In genomic region chr6:125321114-125321855, GRCm38 (mm10) we compare ENCODE assay signal across 11 mouse cellular contexts. TPM values are rescaled to one million over a fixed set of nuclear protein-coding genes. Genes with fewer than 3 reads are reported as not detected.
DNase-seq lines count a peak whose midpoint lies in the region; ATAC-seq and TF ChIP-seq lines count a peak whose summit lies in the region.
"Had no signal": no experiment of that assay in that cellular context is flagged by ENCODE, and none has a peak within 500 bp of the region (broad histone marks: within the 10 kb centered on the region; RNA-seq: fewer than 3 reads in every experiment).

No protein-coding gene starts in this region.

- peaks cover 22% of the 10 kb centered on the region for H3K27me3 ChIP-seq in forebrain, embryonic 15.5 days
- H3K27me3 ChIP-seq in forebrain, embryonic 13.5 days = peaks cover 41% of the 10 kb centered on the region
- peaks cover 41% of the 10 kb centered on the region for H3K27me3 ChIP-seq in limb, embryonic 15.5 days
- no peaks in the 10 kb centered on the region for H3K27me3 ChIP-seq in stomach, postnatal 0 days (ENCODE audit: control insufficient read depth, insufficient read depth, low read length)
- H3K27me3 ChIP-seq in forebrain, embryonic 12.5 days = peaks cover 50% of the 10 kb centered on the region

- peak; percentile 34 for DNase-seq in ovary, postnatal 36 days (ENCODE audit: low spot score)
- no peak for DNase-seq in ovary, postnatal 10 days (ENCODE audit: low spot score)
- DNase-seq in stomach, postnatal 0 days (ENCODE audit: low spot score) = peak; percentile 71
- DNase-seq in spleen, postnatal 14 days (ENCODE audit: low spot score in 2 of 2) = no peak
- DNase-seq: thymus, postnatal 14 days had no signal

- no peak overlapping the region for H3K4me3 ChIP-seq in forebrain, embryonic 15.5 days
- no peak overlapping the region for H3K4me3 ChIP-seq in forebrain, embryonic 13.5 days
- H3K4me3 ChIP-seq in limb, embryonic 15.5 days = peak overlapping the region; percentile 5
- peak overlapping the region; percentile 22 for H3K4me3 ChIP-seq in stomach, postnatal 0 days (ENCODE audit: low read depth, low read length)
- H3K4me3 ChIP-seq in forebrain, embryonic 12.5 days (replicated peaks) = no peak overlapping the region

- 0 out of 2 replicates have a peak, but pooled peaks have one; percentile 16 for ATAC-seq in forebrain, embryonic 15.5 days (replicated peaks)
- ATAC-seq in forebrain, embryonic 13.5 days = no peak
- ATAC-seq in limb, embryonic 15.5 days (ENCODE audit: insufficient number of reproducible peaks, low FRiP score, low TSS enrichment, low read depth) = no peak
- peak; percentile 63 for ATAC-seq in stomach, postnatal 0 days (ENCODE audit: low FRiP score, low TSS enrichment)
- no peak for ATAC-seq in forebrain, embryonic 12.5 days (ENCODE audit: low FRiP score)

- 9% methylated on average over 26 of the region's 26 CpGs for WGBS in forebrain, embryonic 15.5 days
- WGBS in forebrain, embryonic 13.5 days = 6% methylated on average over 26 of the region's 26 CpGs
- WGBS in limb, embryonic 15.5 days = 11% methylated on average over 26 of the region's 26 CpGs
- WGBS in stomach, postnatal 0 days = 17% methylated on average over 26 of the region's 26 CpGs
- WGBS in forebrain, embryonic 12.5 days = 5% methylated on average over 26 of the region's 26 CpGs

- H3K4me2 ChIP-seq in forebrain, embryonic 15.5 days (replicated peaks) = no peak overlapping the region
- no peak overlapping the region for H3K4me2 ChIP-seq in forebrain, embryonic 13.5 days
- H3K4me2 ChIP-seq in limb, embryonic 15.5 days = peak overlapping the region; percentile 10; the same call in 1 of the 2 replicates
- peak overlapping the region; percentile 45 for H3K4me2 ChIP-seq in stomach, postnatal 0 days (replicated peaks; ENCODE audit: low read depth)
- no peak overlapping the region for H3K4me2 ChIP-seq in forebrain, embryonic 12.5 days
- H3K4me2 ChIP-seq: hindbrain, embryonic 14.5 days had no signal

- no peak for TF ChIP-seq EP300 in stomach, postnatal 0 days (optimal IDR thresholded peaks at IDR 0.05)

- H3K4me1 ChIP-seq in forebrain, embryonic 15.5 days = no peaks in the 10 kb centered on the region
- H3K4me1 ChIP-seq in forebrain, embryonic 13.5 days = peaks cover 6% of the 10 kb centered on the region; the same call in 1 of the 2 replicates
- peaks cover 9% of the 10 kb centered on the region for H3K4me1 ChIP-seq in limb, embryonic 15.5 days
- 0 out of 2 replicates have a peak, but pooled peaks cover 2% of the 10 kb centered on the region for H3K4me1 ChIP-seq in stomach, postnatal 0 days (replicated peaks; ENCODE audit: control insufficient read depth, insufficient read depth)
- H3K4me1 ChIP-seq in forebrain, embryonic 12.5 days = peaks cover 11% of the 10 kb centered on the region; the same call in 1 of the 2 replicates

- H3K36me3 ChIP-seq in forebrain, embryonic 15.5 days = no peaks in the 10 kb centered on the region
- H3K36me3 ChIP-seq in forebrain, embryonic 13.5 days (ENCODE audit: poor library complexity, severe bottlenecking) = no peaks in the 10 kb centered on the region
- no peaks in the 10 kb centered on the region for H3K36me3 ChIP-seq in limb, embryonic 15.5 days
- no peaks in the 10 kb centered on the region for H3K36me3 ChIP-seq in stomach, postnatal 0 days (ENCODE audit: control insufficient read depth, insufficient read depth, low read length)
- no peaks in the 10 kb centered on the region for H3K36me3 ChIP-seq in forebrain, embryonic 12.5 days (replicated peaks)

- H3K9ac ChIP-seq in forebrain, embryonic 15.5 days (replicated peaks) = no peak overlapping the region
- H3K9ac ChIP-seq in forebrain, embryonic 13.5 days = no peak overlapping the region
- no peak overlapping the region for H3K9ac ChIP-seq in limb, embryonic 15.5 days
- H3K9ac ChIP-seq in stomach, postnatal 0 days (ENCODE audit: low read length) = peak overlapping the region; percentile 38
- H3K9ac ChIP-seq in forebrain, embryonic 12.5 days = no peak overlapping the region
- H3K9ac ChIP-seq: hindbrain, embryonic 14.5 days had no signal

- H3K27ac ChIP-seq in forebrain, embryonic 15.5 days (replicated peaks) = no peak overlapping the region
- H3K27ac ChIP-seq in forebrain, embryonic 13.5 days = no peak overlapping the region
- no peak overlapping the region for H3K27ac ChIP-seq in limb, embryonic 15.5 days
- peak overlapping the region; percentile 82 for H3K27ac ChIP-seq in stomach, postnatal 0 days (replicated peaks)
- no peak overlapping the region for H3K27ac ChIP-seq in forebrain, embryonic 12.5 days
- H3K27ac ChIP-seq: hindbrain, embryonic 14.5 days had no signal

- no peak for TF ChIP-seq CTCF in stomach, postnatal 0 days (IDR thresholded peaks at IDR 0.05; ENCODE audit: low read depth)

- H3K9me3 ChIP-seq in forebrain, embryonic 15.5 days = no peaks in the 10 kb centered on the region
- no peaks in the 10 kb centered on the region for H3K9me3 ChIP-seq in forebrain, embryonic 13.5 days (replicated peaks)
- H3K9me3 ChIP-seq in limb, embryonic 15.5 days = no peaks in the 10 kb centered on the region
- no peaks in the 10 kb centered on the region for H3K9me3 ChIP-seq in stomach, postnatal 0 days (ENCODE audit: control insufficient read depth, low read length)
- H3K9me3 ChIP-seq in forebrain, embryonic 12.5 days = no peaks in the 10 kb centered on the region

RNA-seq across cellular contexts. Expression of gene Scnn1a, which starts 0.8 kb away (rescaled TPM):
- polyA plus RNA-seq in forebrain, embryonic 15.5 days (2015; fragmentation: Nextera tagmentation; extraction: Ambion mirVana) = 0.20 and 0.25 TPM in 2 replicates
- polyA plus RNA-seq in forebrain, embryonic 13.5 days (2015; fragmentation: Nextera tagmentation; extraction: Ambion mirVana) = 0.13 and 0.26 TPM in 2 replicates
- polyA plus RNA-seq in limb, embryonic 15.5 days (2015; fragmentation: Nextera tagmentation; extraction: Ambion mirVana) = 5.2 and 5.3 TPM in 2 replicates
- polyA plus RNA-seq in stomach, postnatal 0 days (2015; fragmentation: Nextera tagmentation; extraction: Ambion mirVana) = 18.5 and 20.6 TPM in 2 replicates
- 0.24 and 0.49 TPM in 2 replicates for polyA plus RNA-seq in forebrain, embryonic 12.5 days (2016; fragmentation: Nextera tagmentation; extraction: Ambion mirVana)

RNA-seq across cellular contexts. Expression of gene Ltbr, which starts 7.6 kb away (rescaled TPM):
- 10.8 and 11.5 TPM in 2 replicates for polyA plus RNA-seq in forebrain, embryonic 15.5 days (2015; fragmentation: Nextera tagmentation; extraction: Ambion mirVana)
- polyA plus RNA-seq in forebrain, embryonic 13.5 days (2015; fragmentation: Nextera tagmentation; extraction: Ambion mirVana) = 10.2 and 12.3 TPM in 2 replicates
- polyA plus RNA-seq in limb, embryonic 15.5 days (2015; fragmentation: Nextera tagmentation; extraction: Ambion mirVana) = 47.0 and 50.5 TPM in 2 replicates
- 71.5 and 73.0 TPM in 2 replicates for polyA plus RNA-seq in stomach, postnatal 0 days (2015; fragmentation: Nextera tagmentation; extraction: Ambion mirVana)
- 12.7 and 14.0 TPM in 2 replicates for polyA plus RNA-seq in forebrain, embryonic 12.5 days (2016; fragmentation: Nextera tagmentation; extraction: Ambion mirVana)

RNA-seq across cellular contexts. Expression of gene Tnfrsf1a, which starts 27.9 kb away (rescaled TPM):
- polyA plus RNA-seq in forebrain, embryonic 15.5 days (2015; fragmentation: Nextera tagmentation; extraction: Ambion mirVana) = 11.3 and 13.0 TPM in 2 replicates
- polyA plus RNA-seq in forebrain, embryonic 13.5 days (2015; fragmentation: Nextera tagmentation; extraction: Ambion mirVana) = 12.8 and 13.8 TPM in 2 replicates
- polyA plus RNA-seq in limb, embryonic 15.5 days (2015; fragmentation: Nextera tagmentation; extraction: Ambion mirVana) = 95.6 and 98.8 TPM in 2 replicates
- 75.3 and 77.7 TPM in 2 replicates for polyA plus RNA-seq in stomach, postnatal 0 days (2015; fragmentation: Nextera tagmentation; extraction: Ambion mirVana)
- 16.6 and 19.3 TPM in 2 replicates for polyA plus RNA-seq in forebrain, embryonic 12.5 days (2016; fragmentation: Nextera tagmentation; extraction: Ambion mirVana)

RNA-seq across cellular contexts. Expression of gene Tuba3a, which starts 35.4 kb away (rescaled TPM):
- polyA plus RNA-seq in forebrain, embryonic 15.5 days (2015; fragmentation: Nextera tagmentation; extraction: Ambion mirVana) = not detected in 2 replicates
- polyA plus RNA-seq in forebrain, embryonic 13.5 days (2015; fragmentation: Nextera tagmentation; extraction: Ambion mirVana) = not detected in 2 replicates
- 0.34 TPM in 1 of 2 replicates, not detected in the other for polyA plus RNA-seq in limb, embryonic 15.5 days (2015; fragmentation: Nextera tagmentation; extraction: Ambion mirVana)
- polyA plus RNA-seq in stomach, postnatal 0 days (2015; fragmentation: Nextera tagmentation; extraction: Ambion mirVana) = 0.08 and 0.15 TPM in 2 replicates
- not detected in 2 replicates for polyA plus RNA-seq in forebrain, embryonic 12.5 days (2016; fragmentation: Nextera tagmentation; extraction: Ambion mirVana)
- polyA plus RNA-seq: hindbrain, embryonic 14.5 days; liver, embryonic 16.5 days had no signal

RNA-seq across cellular contexts. Expression of gene Plekhg6, which starts 59.3 kb away (rescaled TPM):
- 0.06 and 0.10 TPM in 2 replicates for polyA plus RNA-seq in forebrain, embryonic 15.5 days (2015; fragmentation: Nextera tagmentation; extraction: Ambion mirVana)
- polyA plus RNA-seq in forebrain, embryonic 13.5 days (2015; fragmentation: Nextera tagmentation; extraction: Ambion mirVana) = 0.08 and 0.09 TPM in 2 replicates
- polyA plus RNA-seq in limb, embryonic 15.5 days (2015; fragmentation: Nextera tagmentation; extraction: Ambion mirVana) = 4.2 and 4.5 TPM in 2 replicates
- polyA plus RNA-seq in stomach, postnatal 0 days (2015; fragmentation: Nextera tagmentation; extraction: Ambion mirVana) = 6.3 and 6.7 TPM in 2 replicates
- polyA plus RNA-seq in forebrain, embryonic 12.5 days (2016; fragmentation: Nextera tagmentation; extraction: Ambion mirVana) = 0.05 and 0.09 TPM in 2 replicates

Comparison
In these comparisons a context has a peak if more than half of its experiments do, and no peak if none do; other contexts are left out.
1. ATAC-seq: peak in forebrain, embryonic 15.5 days (single experiment) and stomach, postnatal 0 days (single experiment); none in forebrain, embryonic 13.5 days (single experiment), limb, embryonic 15.5 days (single experiment) and forebrain, embryonic 12.5 days (single experiment).
2. DNase-seq: peak in ovary, postnatal 36 days (single experiment) and stomach, postnatal 0 days (single experiment); none in ovary, postnatal 10 days (single experiment) and spleen, postnatal 14 days (0 of 2).
3. H3K4me2 ChIP-seq: peak in limb, embryonic 15.5 days (single experiment) and stomach, postnatal 0 days (single experiment); none in forebrain, embryonic 15.5 days (single experiment), forebrain, embryonic 13.5 days (single experiment) and forebrain, embryonic 12.5 days (single experiment).
4. H3K4me3 ChIP-seq: peak in limb, embryonic 15.5 days (single experiment) and stomach, postnatal 0 days (single experiment); none in forebrain, embryonic 15.5 days (single experiment), forebrain, embryonic 13.5 days (single experiment) and forebrain, embryonic 12.5 days (single experiment).